Mouse (Mus musculus): ENCODE results near the gene Myo5a. TPM values are rescaled to one million over a fixed set of nuclear protein-coding genes. Genes with fewer than 3 reads are reported as not detected.
"Not testable (repeated sequence)": the region's sequence is repeated elsewhere in the genome, so short reads cannot be mapped to it uniquely, and the experiment has no call there.

The Myo5a gene
- polyA plus RNA-seq, 1 experiment from 2014 or later: 20.6 TPM

GRCm38 (mm10) chr9:75246080-75246930 is 175.5 kb downstream of the Myo5a start:
- ATAC-seq (ENCODE audit: insufficient read depth) (no peak), DNase-seq (no peak)
- peaks cover 16% of the 10 kb centered on the region for H3K36me3 ChIP-seq (ENCODE audit: insufficient read depth)
- TF ChIP-seq CTCF (IDR thresholded peaks at IDR 0.05; ENCODE audit: low read depth): no peak
- no peak overlapping the region for H3K4me2 ChIP-seq
- H3K9me3 ChIP-seq (ENCODE audit: low read depth, low read length): no peaks in the 10 kb centered on the region
- no peak overlapping the region for H3K27ac ChIP-seq (ENCODE audit: low read depth)
- 0 out of 2 replicates have a peak, but pooled peaks cover 3% of the 10 kb centered on the region for H3K4me1 ChIP-seq (ENCODE audit: insufficient read depth)
- no peak overlapping the region for H3K4me3 ChIP-seq (ENCODE audit: low read depth, low read length)
- WGBS: 85% methylated on average over 13 of the region's 13 CpGs
- no peak overlapping the region for H3K9ac ChIP-seq
- no peaks in the 10 kb centered on the region for H3K27me3 ChIP-seq (ENCODE audit: insufficient read depth, low read length)

- no peak for TF ChIP-seq CTCF (IDR thresholded peaks at IDR 0.05; ENCODE audit: low read depth)
- Histone ChIP-seq H3K4me1 (ENCODE audit: insufficient read depth) (0 out of 2 replicates have a peak, but pooled peaks cover 3% of the 10 kb centered on the region), H3K4me2 (no peak overlapping the region), H3K27me3 (ENCODE audit: insufficient read depth, low read length) (no peaks in the 10 kb centered on the region), H3K36me3 (ENCODE audit: insufficient read depth) (peaks cover 16% of the 10 kb centered on the region), H3K9me3 (ENCODE audit: low read depth, low read length) (no peaks in the 10 kb centered on the region), H3K9ac (no peak overlapping the region), H3K4me3 (ENCODE audit: low read depth, low read length) (no peak overlapping the region), H3K27ac (ENCODE audit: low read depth) (no peak overlapping the region)
- DNase-seq: no peak
- 83% methylated on average over 6 of the region's 6 CpGs for WGBS
- no peak for ATAC-seq (ENCODE audit: insufficient read depth)
These were observed 177.1 kb downstream of the Myo5a start for GRCm38 (mm10) chr9:75247870-75248269.

- Histone ChIP-seq H3K9ac (no peak overlapping the region), H3K4me1 (ENCODE audit: insufficient read depth) (no peaks in the 10 kb centered on the region), H3K36me3 (ENCODE audit: insufficient read depth) (peaks cover 16% of the 10 kb centered on the region), H3K27ac (ENCODE audit: low read depth) (no peak overlapping the region), H3K4me2 (no peak overlapping the region), H3K9me3 (ENCODE audit: low read depth, low read length) (no peaks in the 10 kb centered on the region), H3K27me3 (ENCODE audit: insufficient read depth, low read length) (no peaks in the 10 kb centered on the region), H3K4me3 (ENCODE audit: low read depth, low read length) (no peak overlapping the region)
- no peak for TF ChIP-seq CTCF (IDR thresholded peaks at IDR 0.05; ENCODE audit: low read depth)
- WGBS: 82% methylated on average over 1 of the region's 1 CpGs
- ATAC-seq (ENCODE audit: insufficient read depth) (no peak), DNase-seq (no peak)
These were observed 177.5 kb downstream of the Myo5a start for GRCm38 (mm10) chr9:75248359-75248758.

GRCm38 (mm10) chr9:75248874-75249273 is 178.1 kb downstream of the Myo5a start:
- Histone ChIP-seq H3K4me1 (ENCODE audit: insufficient read depth) (no peaks in the 10 kb centered on the region), H3K9ac (no peak overlapping the region), H3K4me3 (ENCODE audit: low read depth, low read length) (no peak overlapping the region), H3K36me3 (ENCODE audit: insufficient read depth) (peaks cover 16% of the 10 kb centered on the region), H3K9me3 (ENCODE audit: low read depth, low read length) (no peaks in the 10 kb centered on the region), H3K27me3 (ENCODE audit: insufficient read depth, low read length) (no peaks in the 10 kb centered on the region), H3K27ac (ENCODE audit: low read depth) (no peak overlapping the region), H3K4me2 (no peak overlapping the region)
- no peak for TF ChIP-seq CTCF (IDR thresholded peaks at IDR 0.05; ENCODE audit: low read depth)
- DNase-seq (no peak), ATAC-seq (ENCODE audit: insufficient read depth) (no peak)

- H3K36me3 ChIP-seq (ENCODE audit: insufficient read depth); H3K4me2 ChIP-seq; H3K27me3 ChIP-seq (ENCODE audit: insufficient read depth, low read length); H3K9me3 ChIP-seq (ENCODE audit: low read depth, low read length); DNase-seq; H3K9ac ChIP-seq; ATAC-seq (ENCODE audit: insufficient read depth); H3K4me3 ChIP-seq (ENCODE audit: low read depth, low read length); H3K4me1 ChIP-seq (ENCODE audit: insufficient read depth); H3K27ac ChIP-seq (ENCODE audit: low read depth): not testable (repeated sequence)
- 61% methylated on average over 6 of the region's 6 CpGs for WGBS
These were observed 182.3 kb downstream of the Myo5a start for GRCm38 (mm10) chr9:75253158-75253557.

GRCm38 (mm10) chr9:75253766-75254165 is 183.0 kb downstream of the Myo5a start:
- 31% methylated on average over 3 of the region's 3 CpGs for WGBS
- Histone ChIP-seq H3K4me1 (ENCODE audit: insufficient read depth) (0 out of 2 replicates have a peak, but pooled peaks cover 2% of the 10 kb centered on the region), H3K36me3 (ENCODE audit: insufficient read depth) (peaks cover 11% of the 10 kb centered on the region; the same call in 1 of the 2 replicates), H3K4me2 (no peak overlapping the region), H3K4me3 (ENCODE audit: low read depth, low read length) (no peak overlapping the region), H3K9ac (no peak overlapping the region), H3K9me3 (ENCODE audit: low read depth, low read length) (no peaks in the 10 kb centered on the region), H3K27me3 (ENCODE audit: insufficient read depth, low read length) (no peaks in the 10 kb centered on the region), H3K27ac (ENCODE audit: low read depth) (0 out of 2 replicates have a peak overlapping the region, but pooled peaks have one; percentile 5)
- DNase-seq: no peak
- no peak for TF ChIP-seq CTCF (IDR thresholded peaks at IDR 0.05; ENCODE audit: low read depth)
- ATAC-seq (ENCODE audit: insufficient read depth): no peak

GRCm38 (mm10) chr9:75254196-75254955 is 183.6 kb downstream of the Myo5a start:
- no peak for TF ChIP-seq CTCF (IDR thresholded peaks at IDR 0.05; ENCODE audit: low read depth)
- H3K9me3 ChIP-seq (ENCODE audit: low read depth, low read length): no peaks in the 10 kb centered on the region
- WGBS: 43% methylated on average over 13 of the region's 13 CpGs
- H3K27ac ChIP-seq (ENCODE audit: low read depth): 0 out of 2 replicates have a peak overlapping the region, but pooled peaks have one; percentile 5
- peak; percentile 56 for DNase-seq
- peak; percentile 81 for ATAC-seq (ENCODE audit: insufficient read depth)
- H3K4me2 ChIP-seq: no peak overlapping the region
- no peaks in the 10 kb centered on the region for H3K27me3 ChIP-seq (ENCODE audit: insufficient read depth, low read length)
- no peak overlapping the region for H3K4me3 ChIP-seq (ENCODE audit: low read depth, low read length)
- peaks cover 12% of the 10 kb centered on the region; the same call in 1 of the 2 replicates for H3K36me3 ChIP-seq (ENCODE audit: insufficient read depth)
- H3K4me1 ChIP-seq (ENCODE audit: insufficient read depth): 0 out of 2 replicates have a peak, but pooled peaks cover 2% of the 10 kb centered on the region
- no peak overlapping the region for H3K9ac ChIP-seq

Measured in lung, embryonic 14.5 days (tissue).